Mouse (Mus musculus) thymus, adult 2 months (tissue): ENCODE data around the gene Ercc5. TPM values are rescaled to one million over a fixed set of nuclear protein-coding genes. Genes with fewer than 3 reads are reported as not detected.

ENCODE experiments used
- DNase-seq: peaks from one replicate; pipeline ENCODE4 v3.0.0; 2021
- H3K27ac ChIP-seq: fragments of 200-500 bp; 2 replicates; pipeline ENCODE4 v1.5.1; 2012; ENCODE audit warnings: low read length, control low read depth; ENCODE audit not compliant: control insufficient read depth, insufficient read depth
- H3K27me3 ChIP-seq: fragments of 200-500 bp; 2 replicates; pipeline ENCODE4 v1.6.1; 2012; ENCODE audit warnings: mild to moderate bottlenecking, low read length, moderate library complexity, mixed read lengths; ENCODE audit not compliant: control insufficient read depth, insufficient read depth
- H3K36me3 ChIP-seq: fragments of 200-500 bp; 2 replicates; pipeline ENCODE4 v1.6.1; 2012; ENCODE audit warnings: mild to moderate bottlenecking, low read length, moderate library complexity; ENCODE audit not compliant: control insufficient read depth, insufficient read depth
- H3K4me1 ChIP-seq: fragments of 200-500 bp; replicated peaks from 2 replicates; pipeline ENCODE4 v1.6.1; 2012; ENCODE audit warnings: low read length; ENCODE audit not compliant: control insufficient read depth, insufficient read depth
- H3K4me3 ChIP-seq: fragments of 200-500 bp; 2 replicates; pipeline ENCODE4 v1.5.1; 2012; ENCODE audit warnings: mild to moderate bottlenecking, low read length, control low read depth, moderate library complexity; ENCODE audit not compliant: control insufficient read depth, insufficient read depth
- CTCF ChIP-seq: fragments of 200-500 bp; IDR thresholded peaks from 2 replicates; pipeline ENCODE4 v1.5.1; 2012; ENCODE audit warnings: mild to moderate bottlenecking, control low read depth, low read length, moderate library complexity, borderline replicate concordance; ENCODE audit not compliant: control insufficient read depth, poor library complexity, insufficient read depth; ENCODE audit errors: extremely low read depth
- POLR2A ChIP-seq: fragments of 200-500 bp; IDR thresholded peaks from 2 replicates; pipeline ENCODE4 v1.6.1; 2012; ENCODE audit warnings: mild to moderate bottlenecking, low read length, control low read depth, moderate library complexity; ENCODE audit not compliant: control insufficient read depth, poor library complexity, insufficient read depth; ENCODE audit errors: extremely low read depth
- WGBS: fragments of 180-500 bp; shearing (Covaris S2); methylation state at CpG from one replicate; pipeline ENCODE4 v1.1.7; 2018; 5-methylcytosine and 5-hydroxymethylcytosine counted together
- polyA plus RNA-seq: library from polyadenylated mRNA; depleted of rRNA; stranded (reverse); fragments of >200 nt; gene quantifications from 2 replicates; pipeline ENCODE4 v1.2.3, GENCODE M21; 2012

The Ercc5 gene
- polyA plus RNA-seq, 1 experiment = 5.9 TPM

- no peak overlapping the region for H3K27ac ChIP-seq
- peaks cover 41% of the 10 kb centered on the region for H3K36me3 ChIP-seq
- 97% methylated on average over 4 of the region's 4 CpGs for WGBS
- TF ChIP-seq CTCF (no peak), POLR2A (no peak)
- H3K4me1 ChIP-seq = no peaks in the 10 kb centered on the region
- no peak for DNase-seq
- H3K4me3 ChIP-seq = no peak overlapping the region
- H3K27me3 ChIP-seq = no peaks in the 10 kb centered on the region
These were observed 25.1 kb downstream of the Ercc5 start for GRCm38 (mm10) chr1:44172656-44173055.

GRCm38 (mm10) chr1:44173903-44174302, 26.4 kb downstream of the Ercc5 start:
- H3K27ac ChIP-seq = no peak overlapping the region
- H3K27me3 ChIP-seq = no peaks in the 10 kb centered on the region
- WGBS = 87% methylated on average over 8 of the region's 8 CpGs
- no peaks in the 10 kb centered on the region for H3K4me1 ChIP-seq
- DNase-seq = no peak
- no peak overlapping the region for H3K4me3 ChIP-seq
- TF ChIP-seq CTCF (no peak), POLR2A (no peak)
- peaks cover 41% of the 10 kb centered on the region for H3K36me3 ChIP-seq

GRCm38 (mm10) chr1:44178086-44178485, 30.5 kb downstream of the Ercc5 start:
- H3K4me3 ChIP-seq = no peak overlapping the region
- H3K36me3 ChIP-seq = peaks cover 41% of the 10 kb centered on the region
- DNase-seq = no peak
- H3K27ac ChIP-seq = no peak overlapping the region
- TF ChIP-seq CTCF (no peak), POLR2A (no peak)
- WGBS = 82% methylated on average over 5 of the region's 5 CpGs
- no peaks in the 10 kb centered on the region for H3K27me3 ChIP-seq
- H3K4me1 ChIP-seq = no peaks in the 10 kb centered on the region

GRCm38 (mm10) chr1:44186396-44186795, 38.9 kb downstream of the Ercc5 start:
- no peaks in the 10 kb centered on the region for H3K27me3 ChIP-seq
- H3K36me3 ChIP-seq = no peaks in the 10 kb centered on the region
- no peak for TF ChIP-seq CTCF
- no peak for TF ChIP-seq POLR2A
- H3K4me3 ChIP-seq = no peak overlapping the region
- DNase-seq = no peak
- H3K27ac ChIP-seq = no peak overlapping the region
- no peaks in the 10 kb centered on the region for H3K4me1 ChIP-seq

- no peak overlapping the region for H3K27ac ChIP-seq
- H3K4me3 ChIP-seq = no peak overlapping the region
- H3K27me3 ChIP-seq = peaks cover 3% of the 10 kb centered on the region; the same call in 1 of the 2 replicates
- 21% methylated on average over 47 of the region's 47 CpGs for WGBS
- no peaks in the 10 kb centered on the region for H3K4me1 ChIP-seq
- H3K36me3 ChIP-seq = no peaks in the 10 kb centered on the region
- no peak for TF ChIP-seq POLR2A
- TF ChIP-seq CTCF = no peak
- no peak for DNase-seq
These were observed 51.0 kb downstream of the Ercc5 start for GRCm38 (mm10) chr1:44198273-44199171.

- Histone ChIP-seq H3K27ac (no peak overlapping the region), H3K4me3 (no peak overlapping the region), H3K27me3 (peaks cover 3% of the 10 kb centered on the region; the same call in 1 of the 2 replicates), H3K4me1 (no peaks in the 10 kb centered on the region), H3K36me3 (no peaks in the 10 kb centered on the region)
- no peak for DNase-seq
- no peak for TF ChIP-seq CTCF
- TF ChIP-seq POLR2A = no peak
- WGBS = 95% methylated on average over 15 of the region's 15 CpGs
These were observed 55.3 kb downstream of the Ercc5 start for GRCm38 (mm10) chr1:44202876-44203275.
